Mouse (Mus musculus) lung, adult 2 months (tissue): ENCODE results near the gene Rcan2.

Source experiments
- CTCF ChIP-seq: fragments of 200-500 bp; IDR thresholded peaks from 2 replicates; pipeline ENCODE4 v1.5.1; 2011; ENCODE audit warnings: mild to moderate bottlenecking, low read length, control low read depth; ENCODE audit not compliant: insufficient read depth
- POLR2A ChIP-seq: fragments of 200-500 bp; IDR thresholded peaks from 2 replicates; pipeline ENCODE4 v1.6.1; 2011; ENCODE audit warnings: low read depth, mild to moderate bottlenecking, control low read depth, low read length, borderline replicate concordance; ENCODE audit errors: extremely low read depth

DNA sequence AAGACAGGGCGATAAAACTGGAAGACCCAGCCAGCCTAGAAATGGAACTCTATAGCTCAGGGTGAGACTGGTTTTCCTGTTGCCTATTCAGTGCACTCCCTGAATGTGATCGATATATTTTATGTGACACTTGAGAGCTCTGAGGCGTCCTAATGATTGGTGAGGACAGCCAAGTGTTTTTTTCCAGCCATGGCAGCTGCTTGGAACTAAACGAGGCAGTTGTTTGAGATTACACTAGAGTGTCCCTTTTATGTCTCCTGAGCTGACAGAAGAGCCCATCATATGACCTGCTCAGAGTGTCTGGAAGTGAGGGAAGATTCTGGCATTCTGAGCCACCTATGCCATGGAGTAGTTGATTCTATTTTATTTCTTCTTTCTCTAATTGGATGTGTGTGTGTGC, 54.9 kb downstream of the Rcan2 start:
- TF ChIP-seq CTCF, result no peak
- TF ChIP-seq POLR2A, result no peak
